Comparison of ENCODE assay signal across 9 mouse cellular contexts in the genomic region with DNA sequence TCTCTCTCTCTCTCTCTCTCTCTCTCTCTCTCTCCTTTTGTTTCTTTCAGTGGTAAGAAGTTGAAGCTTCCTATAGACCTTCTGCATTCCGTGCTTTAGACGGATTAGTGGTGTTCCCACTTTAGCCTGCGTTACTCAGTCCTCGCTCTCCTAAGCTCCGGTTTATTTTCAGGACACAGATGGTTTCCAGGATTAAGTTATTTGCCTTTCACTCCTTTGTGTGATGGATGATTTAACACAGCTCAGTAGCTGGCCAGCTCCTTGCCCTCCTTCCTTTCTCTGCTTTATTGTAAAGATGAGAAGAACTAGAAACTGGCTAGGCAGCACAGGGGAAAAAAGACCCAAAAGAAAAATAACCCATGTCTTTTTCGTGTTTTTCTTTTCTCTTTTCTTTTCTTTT. TPM values are rescaled to one million over a fixed set of nuclear protein-coding genes. Genes with fewer than 3 reads are reported as not detected.
A peak's percentile ranks its signal among the peaks of the same experiment; 100 is the strongest.
DNase-seq lines count a peak whose midpoint lies in the region; ATAC-seq and TF ChIP-seq lines count a peak whose summit lies in the region.
"Had no signal": no experiment of that assay in that cellular context is flagged by ENCODE, and none has a peak within 500 bp of the region (broad histone marks: within the 10 kb centered on the region; RNA-seq: fewer than 3 reads in every experiment).

No protein-coding gene starts in this region.

- no peak for TF ChIP-seq POLR2A in cerebellum, adult 2 months (IDR thresholded peaks at IDR 0.05; ENCODE audit: borderline replicate concordance, insufficient read depth, low read length)

- 10% methylated on average over 6 of the region's 6 CpGs for WGBS in heart, embryonic 11.5 days (ENCODE audit: insufficient replicate concordance)
- 16% methylated on average over 6 of the region's 6 CpGs for WGBS in hindbrain, embryonic 12.5 days
- 5% methylated on average over 6 of the region's 6 CpGs for WGBS in midbrain, embryonic 13.5 days
- WGBS in cerebellum, adult 2 months, result 9% methylated on average over 6 of the region's 6 CpGs

- no peaks in the 10 kb centered on the region for H3K9me3 ChIP-seq in heart, embryonic 11.5 days (replicated peaks; ENCODE audit: control insufficient read depth, low read length)
- no peaks in the 10 kb centered on the region for H3K9me3 ChIP-seq in hindbrain, embryonic 12.5 days (replicated peaks)
- no peaks in the 10 kb centered on the region for H3K9me3 ChIP-seq in midbrain, embryonic 13.5 days

- DNase-seq in heart, postnatal 14 days, result no peak
- DNase-seq in embryo, embryonic 9.5 days (ENCODE audit: extremely low spot score), result peak; percentile 32
- no peak for DNase-seq in thymus, postnatal 4 days
- no peak for DNase-seq in left cerebral cortex, postnatal 10 days (ENCODE audit: extremely low spot score in 1 of 2, low spot score in 2 of 2)
- no peak for DNase-seq in cerebellum, adult 2 months
- DNase-seq: thymus, adult 18-20 months had no signal

- H3K4me3 ChIP-seq in heart, embryonic 11.5 days (ENCODE audit: low read depth, low read length), result peak overlapping the region; percentile 0; the same call in 1 of the 2 replicates
- no peak overlapping the region for H3K4me3 ChIP-seq in hindbrain, embryonic 12.5 days
- H3K4me3 ChIP-seq in midbrain, embryonic 13.5 days (replicated peaks), result no peak overlapping the region; the same call in 1 of the 2 replicates
- no peak overlapping the region for H3K4me3 ChIP-seq in cerebellum, adult 2 months (replicated peaks; ENCODE audit: insufficient read depth, low read depth, low read length)

- H3K4me2 ChIP-seq in heart, embryonic 11.5 days, result peak overlapping the region; percentile 38
- H3K4me2 ChIP-seq in hindbrain, embryonic 12.5 days (replicated peaks), result peak overlapping the region; percentile 39
- peak overlapping the region; percentile 42 for H3K4me2 ChIP-seq in midbrain, embryonic 13.5 days (replicated peaks)

- no peak for ATAC-seq in heart, embryonic 11.5 days (replicated peaks; ENCODE audit: insufficient number of reproducible peaks, low FRiP score, low TSS enrichment)
- ATAC-seq in hindbrain, embryonic 12.5 days (ENCODE audit: low FRiP score), result no peak; the same call in 1 of the 2 replicates
- ATAC-seq in midbrain, embryonic 13.5 days, result 0 out of 2 replicates have a peak, but pooled peaks have one; percentile 35

- no peak overlapping the region for H3K9ac ChIP-seq in heart, embryonic 11.5 days (ENCODE audit: low read depth, low read length)
- no peak overlapping the region for H3K9ac ChIP-seq in hindbrain, embryonic 12.5 days
- H3K9ac ChIP-seq in midbrain, embryonic 13.5 days (replicated peaks), result no peak overlapping the region

- no peaks in the 10 kb centered on the region for H3K36me3 ChIP-seq in heart, embryonic 11.5 days (ENCODE audit: control insufficient read depth, insufficient read depth, low read length)
- no peaks in the 10 kb centered on the region for H3K36me3 ChIP-seq in hindbrain, embryonic 12.5 days
- no peaks in the 10 kb centered on the region for H3K36me3 ChIP-seq in midbrain, embryonic 13.5 days

- H3K27me3 ChIP-seq in heart, embryonic 11.5 days (ENCODE audit: control insufficient read depth, insufficient read depth, low read length), result no peaks in the 10 kb centered on the region
- no peaks in the 10 kb centered on the region for H3K27me3 ChIP-seq in hindbrain, embryonic 12.5 days
- H3K27me3 ChIP-seq in midbrain, embryonic 13.5 days, result no peaks in the 10 kb centered on the region
- no peaks in the 10 kb centered on the region for H3K27me3 ChIP-seq in cerebellum, adult 2 months (ENCODE audit: control insufficient read depth, insufficient read depth, low read length)

- H3K27ac ChIP-seq in heart, embryonic 11.5 days (ENCODE audit: low read depth, low read length), result no peak overlapping the region
- H3K27ac ChIP-seq in hindbrain, embryonic 12.5 days, result peak overlapping the region; percentile 49
- no peak overlapping the region for H3K27ac ChIP-seq in midbrain, embryonic 13.5 days
- H3K27ac ChIP-seq in cerebellum, adult 2 months (ENCODE audit: insufficient read depth, low read length), result no peak overlapping the region

- peaks cover 5% of the 10 kb centered on the region; the same call in 1 of the 2 replicates for H3K4me1 ChIP-seq in heart, embryonic 11.5 days (ENCODE audit: control insufficient read depth, insufficient read depth, low read length)
- peaks cover 30% of the 10 kb centered on the region for H3K4me1 ChIP-seq in hindbrain, embryonic 12.5 days
- peaks cover 38% of the 10 kb centered on the region for H3K4me1 ChIP-seq in midbrain, embryonic 13.5 days (replicated peaks)
- no peaks in the 10 kb centered on the region for H3K4me1 ChIP-seq in cerebellum, adult 2 months (ENCODE audit: control insufficient read depth, insufficient read depth, low read length)

- intact Hi-C loops in heart, postnatal 14 days (cut with DNase I), result no loop called here
- intact Hi-C loops in left cerebral cortex, postnatal 10 days (cut with DNase I), result no loop called here

- no peak for TF ChIP-seq CTCF in cerebellum, adult 2 months (IDR thresholded peaks at IDR 0.05; ENCODE audit: borderline replicate concordance, insufficient read depth, low read depth, low read length)

RNA-seq across cellular contexts. Expression of a gene that starts 23.8 kb away (rescaled TPM):
- 0.20 TPM in 1 of 2 replicates, not detected in the other for polyA plus RNA-seq in heart, embryonic 11.5 days (2014; fragmentation: Nextera tagmentation; extraction: Ambion mirVana)
- under 1 TPM; 0.55 to 0.78 TPM for total RNA-seq in heart, postnatal 14 days (2021)
- 0.21 and 0.25 TPM in 2 replicates for polyA plus RNA-seq in hindbrain, embryonic 12.5 days (2016; fragmentation: Nextera tagmentation; extraction: Ambion mirVana)
- polyA plus RNA-seq in midbrain, embryonic 13.5 days (2015; fragmentation: Nextera tagmentation; extraction: Ambion mirVana), result 0.17 and 0.20 TPM in 2 replicates
- under 1 TPM; 0.13 to 0.20 TPM for total RNA-seq in left cerebral cortex, postnatal 10 days (2021)
- polyA plus RNA-seq in cerebellum, adult 2 months (2012; rRNA removed), result 0.13 and 0.29 TPM in 2 replicates
